Mouse (Mus musculus): ENCODE data around the gene Nfib.

Gene Nfib

DNA sequence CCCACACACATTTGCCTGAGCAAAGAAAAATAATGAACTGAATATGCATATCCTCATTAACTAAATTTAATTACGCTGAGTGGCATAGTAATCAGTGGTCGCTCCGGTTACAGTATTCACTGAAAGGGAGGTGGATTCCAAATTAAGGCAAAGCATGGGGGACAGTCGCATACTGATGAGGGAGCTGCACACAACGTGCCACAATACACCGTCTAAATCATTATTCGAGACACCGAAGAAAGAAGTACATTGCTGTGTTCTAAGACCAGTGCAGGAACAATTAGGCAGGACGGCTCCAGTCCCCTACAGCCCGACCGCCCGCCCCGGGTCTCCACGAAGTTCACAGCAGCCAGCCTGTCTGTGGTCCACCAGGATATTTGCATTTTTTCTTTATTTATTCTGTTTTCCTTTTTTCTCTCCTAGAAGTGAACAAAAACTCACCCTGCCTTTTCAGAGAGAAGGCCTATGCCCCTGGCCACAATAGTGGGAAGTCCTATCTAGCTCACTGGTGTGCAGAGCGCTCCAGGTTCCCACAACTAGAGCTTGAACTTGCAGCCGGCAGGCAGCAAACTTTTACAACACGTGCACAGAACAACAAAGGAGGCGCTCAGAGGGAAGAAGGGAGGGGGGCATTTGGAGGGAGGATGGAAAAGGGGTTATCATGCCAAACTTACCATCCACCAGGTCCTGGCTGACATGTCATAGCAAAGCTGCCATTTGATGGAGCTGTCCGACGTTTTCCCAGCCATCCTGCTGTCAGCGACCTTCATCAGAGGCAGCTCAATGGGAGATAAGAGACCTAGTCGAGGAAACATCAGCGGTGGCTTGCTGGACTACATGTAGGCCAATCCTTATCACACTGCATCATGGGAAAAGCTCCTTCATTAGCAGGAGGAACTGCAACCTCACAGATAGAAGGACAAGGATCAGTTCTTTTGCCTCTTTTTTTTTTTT, at the start of gene Nfib:
Gene Nfib (minus strand): TSS at position 910 of the 954 bp plus-strand sequence.
- peak; percentile 14 for DNase-seq (ENCODE audit: low read depth, low spot score)

DNA sequence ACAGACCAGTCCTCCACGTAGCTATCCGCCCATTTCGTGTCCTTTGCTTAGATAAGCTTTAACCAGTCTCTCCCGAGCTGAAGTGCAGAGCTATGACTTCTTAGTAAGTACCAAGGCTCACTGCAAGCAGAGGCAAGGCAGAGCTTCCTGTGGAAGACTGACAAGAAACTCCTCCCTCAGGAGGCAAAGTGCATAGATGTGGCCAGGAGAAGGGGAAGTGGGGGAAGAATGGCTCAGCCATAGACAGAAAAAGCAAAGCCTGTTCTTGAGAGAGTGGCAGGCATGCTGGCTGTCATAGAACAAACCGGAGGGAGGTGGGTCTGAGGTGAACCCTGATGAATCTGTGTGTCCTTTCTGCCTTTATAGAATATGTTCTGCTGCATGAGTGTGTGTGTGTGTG, 30.2 kb upstream of the Nfib start:
- no peak for DNase-seq (ENCODE audit: low read depth, low spot score)

DNA sequence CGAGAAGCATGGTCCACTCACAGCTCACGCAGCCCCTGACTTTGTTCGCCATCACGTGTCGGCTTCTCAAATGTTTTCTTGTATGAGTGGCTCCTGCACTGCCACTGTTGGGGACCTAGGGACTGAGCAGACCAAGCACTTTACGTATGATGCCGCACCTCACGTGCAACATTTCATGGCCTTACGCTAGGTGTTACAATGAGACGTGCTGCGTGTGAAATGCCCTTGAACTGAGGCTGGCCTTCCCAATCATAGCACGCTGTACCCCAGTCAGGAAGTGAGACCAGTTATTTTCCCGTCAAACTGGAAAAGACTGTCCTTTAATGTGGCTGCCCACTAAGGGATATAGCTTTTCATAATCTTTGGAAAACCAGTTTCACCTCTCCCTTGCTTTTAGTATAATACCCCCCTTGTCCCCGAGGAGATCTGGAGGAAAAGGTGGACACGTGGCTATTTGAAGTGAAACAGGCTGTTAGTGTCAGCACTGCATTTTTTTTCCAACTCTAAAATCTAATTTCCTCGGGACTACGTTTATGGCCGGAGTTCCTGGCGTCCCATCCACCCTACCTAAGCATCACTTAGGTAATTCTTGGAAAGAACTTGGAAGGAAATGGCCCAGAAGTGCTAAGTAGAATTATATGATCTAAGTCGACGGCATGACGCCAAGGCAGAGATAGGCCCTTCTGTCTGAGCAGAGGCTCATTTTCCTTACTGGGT, 29.4 kb upstream of the Nfib start:
- DNase-seq (ENCODE audit: low read depth, low spot score): no peak

DNA sequence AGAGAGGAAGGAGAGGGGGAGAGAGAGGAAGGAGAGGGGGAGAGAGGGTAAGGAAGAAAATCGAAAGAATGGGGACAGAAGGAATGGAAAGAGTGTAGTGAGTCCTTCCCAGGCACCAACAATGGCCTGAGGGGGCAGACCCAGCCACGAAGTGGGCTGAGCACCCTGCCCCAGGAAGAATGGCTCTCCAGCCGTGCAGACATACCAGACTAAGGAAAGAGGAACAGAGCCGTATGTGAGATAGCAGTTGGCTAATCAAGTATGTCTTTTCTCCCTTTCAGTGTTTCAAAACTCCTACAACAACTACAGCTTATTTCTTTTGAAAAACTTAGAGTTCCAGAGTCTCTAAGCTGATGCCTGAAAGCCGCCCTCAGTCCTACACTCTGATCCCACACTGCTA, 28.8 kb upstream of the Nfib start:
- no peak for DNase-seq (ENCODE audit: low read depth, low spot score)

DNA sequence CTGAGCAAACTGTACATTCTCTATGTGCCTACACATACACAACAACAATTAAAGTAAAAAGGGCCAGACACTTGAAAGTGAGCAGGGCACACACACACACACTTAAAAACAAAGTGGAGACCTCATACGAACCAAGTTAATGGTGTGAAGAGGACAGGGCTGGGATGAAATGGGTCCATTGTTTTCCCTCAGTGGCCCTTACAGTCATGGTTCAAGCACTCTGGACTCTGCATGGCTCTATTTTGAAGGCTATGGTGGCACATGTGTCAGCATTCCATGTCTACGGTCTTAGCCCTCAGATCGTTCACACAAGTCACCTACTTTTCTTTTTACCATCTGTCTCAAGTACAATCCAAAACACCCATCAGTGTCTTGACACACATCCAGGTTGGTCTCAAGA, 28.1 kb upstream of the Nfib start:
- DNase-seq (ENCODE audit: low read depth, low spot score): no peak

DNA sequence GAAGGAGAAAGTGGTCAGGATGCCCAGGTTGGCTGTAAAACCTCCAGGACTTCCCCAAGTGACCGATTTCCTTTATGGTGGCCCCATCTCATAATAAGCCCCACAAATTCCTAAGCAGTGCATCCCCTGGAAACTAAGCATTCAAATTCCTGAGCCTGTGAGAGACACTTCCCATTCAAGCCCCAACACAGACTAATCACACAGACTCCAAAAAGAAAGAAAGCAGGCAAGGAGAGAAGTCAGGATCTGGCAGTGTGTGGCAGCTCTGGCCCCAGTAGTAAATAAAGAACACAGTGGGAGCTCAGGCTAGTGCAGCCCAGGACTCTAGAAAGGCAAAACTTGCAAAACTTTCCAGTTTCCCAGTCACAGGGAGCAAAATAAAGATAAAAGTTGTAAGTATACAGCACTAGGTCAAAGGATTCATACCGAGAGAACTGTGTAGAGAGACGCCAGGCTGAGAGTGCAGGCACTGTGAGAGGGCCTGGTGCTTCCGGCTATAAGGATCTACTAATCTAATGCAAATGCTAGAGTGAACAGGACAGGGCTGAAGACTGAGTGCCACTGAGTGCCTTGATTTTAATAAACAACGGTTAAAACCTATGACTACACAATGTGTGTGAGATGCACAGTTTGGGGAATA, 24.8 kb upstream of the Nfib start:
- DNase-seq (ENCODE audit: low read depth, low spot score): no peak

DNA sequence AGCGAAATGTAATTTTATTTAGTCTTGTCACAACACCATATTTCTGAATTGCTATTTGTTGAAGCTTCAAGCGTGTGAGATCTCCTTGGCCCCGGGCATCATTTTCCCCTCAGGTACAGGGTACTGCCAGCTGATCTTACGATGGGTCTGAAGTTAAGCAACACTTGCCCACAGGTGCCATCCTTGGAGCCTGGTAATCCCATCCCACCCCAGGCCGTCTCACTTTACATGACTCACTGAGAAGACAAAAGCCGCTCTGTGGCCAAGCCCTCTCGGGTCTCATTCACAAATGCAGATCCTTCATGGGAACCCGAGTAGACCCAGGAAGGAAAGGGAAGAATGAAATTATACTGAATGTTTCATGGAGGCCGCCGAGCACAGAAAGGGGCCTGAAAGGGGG, 18.5 kb upstream of the Nfib start:
- DNase-seq (ENCODE audit: low read depth, low spot score): no peak

DNA sequence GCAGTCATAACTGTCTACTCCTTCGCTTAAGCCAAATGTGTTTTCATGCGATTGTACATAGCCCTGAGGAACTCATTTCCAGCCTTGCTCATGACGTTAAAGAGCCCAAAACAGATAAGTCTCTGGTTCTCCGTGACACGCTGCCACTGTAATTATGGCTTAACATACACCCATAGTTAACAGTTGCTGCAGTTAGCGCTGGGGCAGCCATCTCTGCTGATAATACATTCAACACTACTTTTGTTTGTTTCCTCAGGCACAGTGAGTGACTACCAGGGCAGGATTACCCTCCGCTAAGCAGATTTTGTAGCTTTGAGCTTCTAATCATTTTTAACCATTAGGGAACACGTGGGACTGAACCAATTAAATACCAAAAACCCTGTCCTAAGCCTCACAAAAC, 17.5 kb upstream of the Nfib start:
- DNase-seq (ENCODE audit: low read depth, low spot score): peak; percentile 16

DNA sequence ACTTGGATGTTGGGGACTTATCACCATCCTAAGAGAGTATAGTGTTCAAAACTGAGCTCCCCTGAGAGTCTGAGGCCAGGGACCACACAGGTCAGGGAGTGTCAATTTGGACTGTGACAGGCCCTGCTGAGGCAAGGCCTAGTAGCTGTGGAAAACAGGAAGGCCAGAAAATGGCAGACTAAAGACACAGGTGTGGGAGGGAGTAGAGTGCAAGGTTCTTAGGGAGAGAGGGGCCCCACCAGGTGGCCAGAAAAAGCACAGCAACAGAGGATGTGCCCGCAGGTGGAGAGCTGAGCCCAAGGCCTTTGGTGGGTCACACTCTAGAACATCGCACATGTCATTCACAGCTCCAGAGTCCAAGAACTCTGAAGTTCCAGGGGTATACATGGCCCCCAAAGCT, 10.3 kb upstream of the Nfib start:
- DNase-seq (ENCODE audit: low read depth, low spot score): no peak

DNA sequence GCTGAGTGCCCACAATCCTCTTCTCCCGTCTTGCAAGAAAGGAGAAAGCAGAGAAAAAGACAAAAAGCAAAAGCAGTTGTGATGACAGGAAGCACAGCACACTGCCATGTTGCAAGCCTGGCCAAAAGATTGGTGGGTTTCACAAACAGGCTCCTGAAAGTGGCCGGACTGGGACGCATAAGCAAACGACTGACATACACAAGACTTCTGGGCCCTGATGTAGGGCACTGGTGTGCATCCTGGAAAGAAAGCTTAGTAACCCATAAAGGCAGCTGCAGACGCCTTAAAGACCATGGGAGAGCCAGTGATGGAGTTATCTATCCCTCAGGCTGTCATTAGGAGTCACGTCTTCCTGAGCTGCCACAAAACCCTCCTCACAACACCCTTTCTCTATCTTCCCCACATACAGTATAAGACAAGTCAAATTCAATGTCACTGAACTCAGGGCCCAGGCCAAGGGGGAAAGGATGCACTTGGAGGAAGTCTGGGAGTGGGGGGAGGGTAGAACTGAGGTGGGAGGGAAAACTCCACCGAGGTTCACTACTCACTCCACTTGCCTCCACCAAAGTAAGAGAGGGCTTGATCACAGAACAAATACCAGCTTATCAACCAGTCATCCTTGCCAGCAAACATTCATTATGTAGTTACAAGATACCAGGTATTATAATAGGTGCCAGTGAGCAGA, 6.2 kb upstream of the Nfib start:
- DNase-seq (ENCODE audit: low read depth, low spot score): no peak

DNA sequence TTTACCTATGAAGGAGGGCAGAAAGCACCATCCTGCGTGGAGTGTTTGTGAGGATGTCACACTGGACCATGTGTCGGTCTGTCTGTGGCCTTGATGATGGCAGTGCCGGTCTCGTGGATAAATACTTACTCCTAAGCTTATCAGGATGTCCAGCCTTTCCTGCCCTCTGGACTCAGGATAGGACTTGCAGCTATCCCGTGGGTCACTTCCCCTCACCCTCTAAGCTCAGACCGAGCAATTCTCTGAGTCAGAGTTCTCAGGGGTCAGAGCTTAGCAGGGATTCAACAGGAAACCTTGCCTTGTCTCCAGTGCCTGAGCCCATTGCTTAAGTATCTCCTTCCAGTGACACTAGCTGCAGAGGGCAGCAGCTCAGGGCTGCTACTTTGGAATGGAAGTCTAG, 4.1 kb upstream of the Nfib start:
- no peak for DNase-seq (ENCODE audit: low read depth, low spot score)

DNA sequence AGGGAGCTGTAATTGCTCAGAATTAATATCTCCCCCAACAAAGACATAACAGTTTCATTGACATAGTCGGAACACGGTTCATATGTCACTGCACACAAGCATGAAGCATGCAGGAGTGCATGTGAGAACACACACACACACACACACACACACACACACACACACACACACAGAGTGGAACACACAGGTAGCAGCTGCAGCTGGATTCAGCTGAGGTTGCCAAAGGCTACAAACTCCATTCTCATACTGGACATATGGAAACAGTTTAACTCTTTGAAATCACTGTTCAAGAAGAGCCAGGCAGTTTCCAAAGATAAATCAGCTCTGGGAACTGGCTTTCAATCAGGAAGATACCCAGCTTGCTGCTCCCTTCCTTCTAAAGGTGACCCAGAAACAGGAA, 462 bp upstream of the Nfib start:
- no peak for DNase-seq (ENCODE audit: low read depth, low spot score)

DNA sequence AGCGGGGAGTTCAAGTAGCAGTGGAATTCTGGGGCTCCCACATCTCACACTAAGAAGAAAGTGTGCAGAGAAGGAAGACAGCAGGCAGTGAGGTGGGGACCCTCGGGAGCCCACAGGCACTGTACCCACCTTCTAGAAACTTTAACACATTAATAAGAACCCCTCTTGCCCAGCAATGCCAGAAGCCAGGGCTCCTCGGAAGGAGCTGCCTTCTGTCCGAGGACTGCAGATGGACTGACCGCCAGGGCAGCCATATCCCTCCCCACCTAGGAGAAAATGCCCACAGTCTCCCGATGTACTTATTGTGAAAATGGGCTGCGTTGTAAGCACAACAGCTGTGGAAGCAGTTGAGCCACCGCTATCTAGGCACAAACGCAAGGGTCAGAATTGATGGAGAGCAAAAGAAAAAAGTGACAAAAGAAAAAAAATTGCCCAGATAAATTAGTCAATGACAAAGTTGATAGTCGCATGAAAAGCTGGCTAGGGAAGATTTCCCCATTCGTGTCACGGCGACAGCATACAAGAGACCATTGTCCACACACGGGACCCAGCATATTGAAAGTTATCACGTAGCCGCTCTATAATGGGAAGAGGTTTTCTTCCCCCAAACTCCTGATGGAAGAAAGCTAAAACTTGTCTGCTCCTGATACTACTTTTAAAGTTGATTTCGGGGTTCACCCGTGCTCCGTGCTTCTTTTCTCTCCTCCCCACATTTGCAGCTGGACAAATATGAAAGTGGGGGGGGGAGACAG, 1.3 kb downstream of the Nfib start:
- DNase-seq (ENCODE audit: low read depth, low spot score): no peak

DNA sequence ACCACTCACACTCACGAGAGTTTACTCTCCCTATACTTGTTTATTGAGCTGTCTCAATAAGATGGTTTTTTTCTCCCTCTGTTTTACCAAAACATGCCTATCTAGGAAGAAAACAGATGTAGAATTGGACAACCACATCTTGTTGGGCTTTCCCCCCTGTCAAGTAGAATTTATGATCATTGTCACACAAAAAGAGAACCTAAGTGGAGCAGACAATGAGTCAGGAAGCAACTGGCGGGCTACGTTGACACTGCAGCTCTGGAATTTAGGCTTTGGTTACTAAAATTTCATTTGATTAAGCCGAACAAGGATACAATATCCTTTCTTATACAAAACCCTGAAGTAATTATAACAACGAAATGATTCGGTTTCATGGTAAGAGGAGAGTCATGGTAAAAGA, 2.7 kb downstream of the Nfib start:
- no peak for DNase-seq (ENCODE audit: low read depth, low spot score)

DNA sequence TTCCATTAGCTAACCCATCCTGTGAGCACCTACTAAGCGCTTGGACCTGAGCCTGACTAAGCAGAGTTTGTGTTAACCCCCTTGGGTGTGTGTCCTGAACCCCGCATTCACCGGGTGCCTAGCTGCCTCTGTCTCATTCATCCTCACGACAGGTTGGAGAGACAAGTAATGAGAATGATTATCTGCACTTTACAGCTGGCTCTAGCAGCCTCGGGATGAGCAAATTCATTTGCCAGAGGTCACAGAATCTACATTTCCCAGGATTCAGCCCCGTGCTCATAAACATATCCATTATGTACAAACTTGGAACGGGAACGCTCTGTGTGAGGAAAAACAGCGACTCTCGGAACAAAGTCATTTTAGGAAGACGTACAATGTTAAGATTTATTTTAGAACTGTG, 6.0 kb downstream of the Nfib start:
- no peak for DNase-seq (ENCODE audit: low read depth, low spot score)

DNA sequence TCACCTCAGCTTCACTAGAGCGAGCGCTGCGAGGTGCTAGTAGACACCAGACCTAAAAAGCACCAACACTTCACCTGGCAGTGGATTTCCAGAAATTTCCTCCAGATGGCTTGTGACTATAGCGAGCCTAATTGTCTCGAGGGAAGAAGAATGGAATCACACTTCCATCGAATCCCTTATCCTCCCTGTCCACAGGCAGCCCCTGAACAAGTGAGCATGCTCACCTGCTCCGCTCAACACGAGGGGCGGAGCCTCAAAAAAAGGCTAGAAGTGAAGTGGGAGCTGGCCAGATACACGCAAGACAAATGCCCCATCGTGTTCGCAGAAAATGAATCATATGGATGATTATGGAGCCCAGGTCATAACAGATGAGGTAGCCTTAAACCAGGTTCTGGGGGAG, 6.9 kb downstream of the Nfib start:
- DNase-seq (ENCODE audit: low read depth, low spot score): no peak

DNA sequence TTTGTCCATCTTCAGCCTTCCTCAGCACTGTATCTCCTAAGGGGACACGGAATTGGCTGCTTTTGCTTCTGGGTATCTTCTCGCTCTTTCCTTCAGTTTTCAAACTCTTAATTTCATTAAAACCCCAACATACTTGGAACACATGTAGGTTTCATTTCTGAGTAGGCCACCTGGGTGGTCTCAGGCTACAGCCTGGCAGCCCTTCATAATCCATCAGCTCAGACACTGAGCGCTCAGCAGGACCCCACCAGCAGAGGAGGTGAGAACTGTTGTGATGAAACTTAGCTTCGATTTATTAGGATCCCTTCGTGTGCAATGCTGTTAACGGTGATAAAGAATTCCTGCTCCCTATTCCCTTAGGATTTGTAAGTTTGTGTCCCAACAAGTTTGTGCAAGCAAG, 8.4 kb downstream of the Nfib start:
- DNase-seq (ENCODE audit: low read depth, low spot score): no peak

DNA sequence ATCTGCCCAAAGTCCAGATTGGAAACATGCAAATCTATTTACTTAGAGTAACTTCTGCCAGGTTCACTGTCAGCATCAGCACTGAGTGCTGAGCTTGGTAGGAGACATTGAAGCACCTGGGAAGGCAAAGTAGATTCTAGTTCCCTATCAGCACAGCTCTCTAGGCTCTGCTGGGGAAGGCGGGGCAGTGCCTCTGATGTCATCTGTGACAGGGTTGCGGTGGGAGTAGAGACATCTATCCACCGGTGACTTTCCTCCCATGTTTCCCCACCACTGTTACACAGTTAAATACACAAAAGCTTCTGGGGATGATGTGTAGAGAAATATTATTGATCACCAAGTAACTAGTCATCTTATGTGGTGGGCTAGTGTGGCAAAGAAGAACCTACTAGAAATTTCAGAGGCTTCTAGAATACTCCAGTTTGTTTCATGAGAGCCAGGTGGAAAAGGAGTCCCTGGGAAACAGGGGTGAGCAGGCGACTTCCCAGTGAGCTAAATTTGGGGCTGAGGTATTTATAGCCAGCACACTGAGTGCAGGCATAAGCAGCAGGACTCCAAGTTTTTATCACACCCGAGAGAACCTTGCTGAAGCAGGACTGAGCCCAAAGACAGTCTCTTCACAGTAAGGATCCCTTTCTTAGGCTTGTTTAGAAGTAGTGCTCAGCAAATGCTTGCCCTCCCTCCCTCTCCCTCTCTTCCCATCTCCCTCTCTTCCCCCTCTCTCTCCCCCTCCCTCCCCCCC, 9.6 kb downstream of the Nfib start:
- DNase-seq (ENCODE audit: low read depth, low spot score): no peak

DNA sequence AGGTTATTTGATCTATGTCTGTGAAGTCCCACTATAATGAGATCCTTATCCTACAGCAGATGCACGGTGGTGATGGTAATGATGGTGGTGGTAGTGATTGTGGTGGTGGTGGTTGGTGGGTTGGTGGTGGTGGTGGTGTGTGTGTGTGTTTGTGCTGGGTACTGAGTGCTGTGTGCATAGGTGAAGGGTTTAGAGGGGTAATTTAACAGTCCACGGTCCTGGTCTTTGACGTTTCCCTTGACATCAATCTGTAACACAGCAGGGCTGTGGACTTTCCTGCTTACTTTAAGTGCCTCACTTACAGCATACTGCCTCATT, 13.6 kb downstream of the Nfib start:
- DNase-seq (ENCODE audit: low read depth, low spot score): no peak

DNA sequence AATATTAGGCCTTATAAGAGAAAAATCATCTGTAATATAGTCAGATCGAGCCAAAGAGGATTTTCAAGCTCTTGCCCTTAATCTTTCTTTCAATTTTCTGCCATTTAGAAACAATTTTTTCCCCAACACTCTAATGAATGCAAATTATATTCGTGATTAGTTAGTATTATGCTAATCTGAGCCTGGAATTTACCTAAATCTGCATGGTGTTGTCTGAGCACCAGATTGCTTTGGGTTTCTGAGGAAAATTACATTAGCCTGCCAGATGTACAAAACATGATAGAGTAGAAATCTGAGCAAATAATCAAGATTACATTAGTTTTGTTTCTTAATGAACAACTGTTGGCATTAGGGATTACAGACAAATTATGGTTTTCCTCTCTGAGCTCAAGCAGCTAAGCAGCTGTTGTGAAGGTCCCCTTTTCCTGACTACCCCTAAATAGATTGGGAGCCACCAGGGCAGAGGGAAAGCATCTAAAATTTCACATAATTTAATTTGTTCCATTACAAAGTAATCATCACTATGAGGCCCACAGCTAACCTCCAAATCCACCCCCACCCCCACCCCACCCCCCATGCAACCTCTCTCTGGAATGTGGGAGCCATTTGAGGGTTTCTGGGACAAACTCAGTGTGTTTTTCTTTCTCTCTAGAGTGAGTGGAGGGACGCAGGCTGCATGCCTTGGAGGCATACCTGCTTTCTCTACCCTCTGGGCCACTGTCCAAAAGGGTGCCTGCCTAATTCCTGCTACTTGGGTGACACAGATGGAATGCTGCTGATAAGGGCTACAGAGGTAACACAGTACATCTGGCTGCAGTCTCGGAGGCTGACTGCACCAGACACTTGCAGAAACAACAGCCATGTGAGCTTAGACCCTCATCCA, 14.2 kb downstream of the Nfib start:
- DNase-seq (ENCODE audit: low read depth, low spot score): no peak
